Mouse (Mus musculus) thymus, postnatal 4 days (tissue): ENCODE measurements at regions not wholly inside any gene's neighbourhood (a gene's known extent, or its start where the extent isn't known, plus 50 kb on each side); places are given as distances from the start of the nearest gene placed in this dataset.

Experiments used
- DNase-seq: peaks from one replicate; pipeline ENCODE4 v3.0.0; 2021

DNA sequence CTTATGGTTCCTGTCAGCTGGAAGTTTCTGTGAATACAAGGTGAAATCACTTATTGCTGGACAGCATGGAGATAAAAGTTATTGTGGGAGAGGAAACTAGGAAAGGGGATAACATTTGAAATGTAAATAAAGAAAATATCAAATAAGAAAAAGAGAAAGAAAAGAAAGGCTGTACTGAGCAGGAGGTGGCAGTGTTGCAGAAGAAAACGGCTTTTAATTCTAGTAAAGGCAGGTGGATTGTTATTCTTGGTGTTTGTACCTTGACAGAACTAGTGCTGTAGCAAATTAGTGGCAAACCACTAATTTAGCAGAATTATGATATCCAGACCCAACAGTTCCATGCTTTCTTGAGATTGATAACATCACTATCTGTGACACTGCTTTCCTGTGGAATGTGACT is 52.6 kb downstream of the Gm10358 start:
- no peak for DNase-seq

DNA sequence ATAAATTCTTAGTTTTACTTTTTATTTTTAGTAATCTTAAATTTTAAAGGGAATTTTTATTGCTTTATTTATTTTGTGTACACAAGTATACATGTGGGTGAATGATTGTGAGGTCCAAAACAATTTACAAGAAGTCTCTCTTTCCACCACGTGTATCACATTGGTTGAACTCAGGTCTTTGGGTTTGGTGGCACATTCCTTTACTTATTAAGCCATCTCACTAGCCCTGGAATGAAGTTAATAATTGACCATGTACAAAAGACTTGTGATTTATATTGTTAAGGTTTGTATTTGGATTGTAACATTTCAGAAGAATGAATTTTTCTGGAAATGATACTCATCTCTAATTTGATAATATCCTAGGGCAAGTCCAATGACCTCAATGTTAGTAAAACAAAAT is 56.2 kb downstream of the Gm10358 start:
- no peak for DNase-seq

DNA sequence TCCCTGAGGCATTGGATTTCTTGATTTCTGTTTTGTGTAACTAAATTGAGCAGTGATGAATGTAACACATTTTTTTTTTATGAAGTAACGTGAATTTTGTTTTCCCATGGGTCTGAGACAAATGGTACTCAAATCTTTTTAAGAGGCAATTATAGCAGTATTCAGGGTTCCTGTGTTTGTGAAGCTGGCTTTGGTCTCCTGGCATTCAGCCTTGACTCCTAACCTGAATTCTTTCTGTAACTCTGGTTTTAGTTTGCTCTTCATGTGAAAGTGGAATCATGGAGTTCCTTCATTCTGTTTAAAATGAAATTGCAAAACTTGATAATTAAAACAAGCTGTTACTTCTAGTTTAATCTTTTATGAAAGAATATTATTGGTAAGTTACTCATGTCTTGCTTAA is 58.3 kb downstream of the Gm10358 start:
- DNase-seq, result no peak

DNA sequence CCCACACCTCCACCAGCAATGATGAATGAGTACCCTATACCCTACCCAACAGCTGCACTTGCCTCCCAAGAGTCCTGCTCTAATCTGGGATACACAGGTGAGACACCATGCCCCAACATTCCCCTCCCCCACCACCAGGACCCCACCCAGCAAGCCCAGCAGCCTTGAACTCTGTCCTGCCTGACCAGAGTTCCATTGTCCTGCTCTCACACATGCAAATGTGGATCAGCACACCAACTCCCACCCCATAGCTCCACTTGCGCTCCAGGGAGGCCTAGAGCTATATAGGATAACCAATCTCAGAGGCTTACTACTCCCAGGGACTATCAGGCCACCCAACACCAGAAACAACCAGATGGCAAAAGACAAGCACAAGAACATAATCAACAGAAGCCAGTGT is 85.8 kb downstream of the Gm10358 start:
- no peak for DNase-seq

DNA sequence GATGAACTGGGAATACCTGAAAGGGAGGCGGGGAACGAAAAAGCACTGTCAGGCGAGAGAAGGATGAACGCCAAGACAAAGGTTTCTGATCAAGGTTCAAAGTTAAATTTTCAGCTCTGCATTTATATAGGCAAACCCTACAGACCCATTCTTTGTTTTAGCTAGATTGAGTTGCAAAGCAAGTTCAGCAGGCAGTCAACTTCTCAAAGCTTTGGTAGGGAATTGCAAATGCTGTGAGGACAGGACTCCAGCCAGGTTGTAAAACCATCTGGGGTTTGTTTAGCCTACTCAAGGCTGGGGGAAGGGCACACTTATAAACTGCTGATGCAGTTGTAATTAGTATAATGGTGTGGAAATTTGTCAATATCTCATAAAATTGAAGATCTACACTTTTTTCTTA is 87.9 kb downstream of the Gm10358 start:
- DNase-seq, result no peak

DNA sequence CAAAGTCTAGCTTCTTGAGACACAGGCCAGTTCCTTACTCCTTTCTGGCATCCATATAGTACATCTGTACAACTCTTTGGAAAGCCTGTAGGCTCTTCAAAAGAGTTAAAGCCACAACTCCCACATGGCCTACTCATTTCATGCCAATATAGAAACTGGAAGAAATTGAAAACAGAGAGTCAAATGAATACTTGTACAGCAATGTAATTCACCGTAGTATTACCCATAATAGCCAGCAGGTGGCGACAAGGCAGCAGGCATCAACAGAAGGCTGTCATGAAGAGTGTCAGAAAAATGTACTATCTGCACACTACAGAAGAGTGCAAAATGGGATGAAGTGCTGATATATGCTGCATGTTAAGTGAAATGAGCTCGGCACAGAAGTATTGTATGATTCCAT is 90.5 kb downstream of the Gm10358 start:
- peak; percentile 29 for DNase-seq

DNA sequence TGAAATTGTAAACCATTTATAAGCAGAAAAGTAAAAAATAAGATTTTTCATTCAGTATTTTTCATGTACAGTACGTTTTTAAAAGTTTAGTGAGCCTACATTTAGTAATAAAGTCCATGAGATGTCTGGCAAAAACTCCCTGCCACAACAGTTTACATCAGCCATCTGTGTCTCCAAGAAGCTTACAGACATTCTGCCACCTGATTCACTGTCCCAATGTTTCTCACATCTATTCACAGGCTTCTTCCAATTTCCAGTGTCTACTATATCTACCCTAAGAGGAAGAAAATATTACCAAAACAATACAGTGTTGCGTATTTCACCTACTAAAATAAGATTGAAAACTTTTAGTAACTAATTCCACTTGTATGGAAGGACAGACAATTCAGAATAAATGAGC is 95.7 kb downstream of the Rasd2 start:
- DNase-seq, result no peak

DNA sequence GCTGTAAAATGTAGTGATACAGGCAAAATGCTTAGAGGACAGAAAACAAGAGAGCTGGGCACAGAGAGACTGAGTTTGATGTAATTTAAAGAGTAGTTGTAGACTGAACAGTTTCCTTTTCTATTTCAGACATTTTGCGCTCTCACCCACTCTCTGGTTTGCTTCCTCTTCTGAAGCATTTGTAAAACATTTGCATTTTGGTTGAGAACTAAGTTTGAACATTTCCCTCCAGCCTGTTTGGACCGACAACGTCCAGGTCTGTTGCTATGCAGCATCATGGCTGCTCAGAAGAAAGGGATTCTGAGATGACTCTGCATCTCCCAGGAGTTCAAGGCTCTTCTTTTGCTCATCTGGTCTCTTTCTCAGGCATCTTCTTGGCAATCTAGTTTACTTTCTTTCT is 78.2 kb downstream of the Rasd2 start:
- DNase-seq, result no peak

DNA sequence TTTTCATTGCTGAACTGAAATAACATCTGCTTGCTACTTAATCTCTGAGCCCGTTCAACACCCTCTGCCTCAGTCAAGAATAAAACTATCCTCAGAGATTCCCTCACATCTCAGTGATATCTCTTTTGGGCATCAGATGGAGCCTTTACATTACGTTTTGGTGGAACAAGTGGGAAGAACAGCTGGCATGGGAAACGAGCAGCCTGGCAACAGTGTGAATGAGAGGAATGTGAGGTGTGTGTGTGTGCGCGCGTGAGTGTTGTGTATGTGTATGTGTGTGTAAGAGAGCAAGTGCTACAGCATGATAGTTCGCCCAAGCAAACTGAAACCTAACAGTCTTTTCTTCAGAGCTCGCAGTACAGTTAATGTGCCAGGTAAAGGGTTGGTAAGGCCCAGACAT is 76.2 kb downstream of the Rasd2 start:
- no peak for DNase-seq
